Mouse (Mus musculus): ENCODE results near the gene Hspb9. TPM values are rescaled to one million over a fixed set of nuclear protein-coding genes. Genes with fewer than 3 reads are reported as not detected.

Hspb9 gene
- polyA plus RNA-seq, 1 experiment from 2014 or later: 0.52 TPM

GRCm38 (mm10) chr11:100745085-100745484 is 31.4 kb downstream of the Hspb9 start:
- ATAC-seq (ENCODE audit: low FRiP score): no peak
- no peak overlapping the region for H3K9ac ChIP-seq (ENCODE audit: low read length)
- no peak overlapping the region for H3K4me2 ChIP-seq
- no peaks in the 10 kb centered on the region for H3K36me3 ChIP-seq (ENCODE audit: control insufficient read depth, insufficient read depth, low read length)
- no peaks in the 10 kb centered on the region for H3K4me1 ChIP-seq (ENCODE audit: control insufficient read depth, insufficient read depth, low read length)
- H3K27me3 ChIP-seq (ENCODE audit: control insufficient read depth, insufficient read depth, low read length): no peaks in the 10 kb centered on the region
- no peak overlapping the region for H3K4me3 ChIP-seq (ENCODE audit: low read depth, low read length)
- no peaks in the 10 kb centered on the region for H3K9me3 ChIP-seq (ENCODE audit: control insufficient read depth, low read length)
- DNase-seq (ENCODE audit: low spot score, missing footprints): peak; percentile 90
- 17% methylated on average over 6 of the region's 6 CpGs for WGBS
- no peak overlapping the region for H3K27ac ChIP-seq (ENCODE audit: low read depth, low read length)

GRCm38 (mm10) chr11:100746546-100746945 is 32.9 kb downstream of the Hspb9 start:
- no peaks in the 10 kb centered on the region for H3K36me3 ChIP-seq (ENCODE audit: control insufficient read depth, insufficient read depth, low read length)
- H3K27me3 ChIP-seq (ENCODE audit: control insufficient read depth, insufficient read depth, low read length): no peaks in the 10 kb centered on the region
- 84% methylated on average over 10 of the region's 10 CpGs for WGBS
- H3K9ac ChIP-seq (ENCODE audit: low read length): no peak overlapping the region
- DNase-seq (ENCODE audit: low spot score, missing footprints): no peak
- no peak for ATAC-seq (ENCODE audit: low FRiP score)
- no peak overlapping the region for H3K4me2 ChIP-seq
- no peaks in the 10 kb centered on the region for H3K9me3 ChIP-seq (ENCODE audit: control insufficient read depth, low read length)
- no peak overlapping the region for H3K4me3 ChIP-seq (ENCODE audit: low read depth, low read length)
- no peak overlapping the region for H3K27ac ChIP-seq (ENCODE audit: low read depth, low read length)
- H3K4me1 ChIP-seq (ENCODE audit: control insufficient read depth, insufficient read depth, low read length): no peaks in the 10 kb centered on the region

- H3K4me1 ChIP-seq (ENCODE audit: control insufficient read depth, insufficient read depth, low read length): no peaks in the 10 kb centered on the region
- no peak for DNase-seq (ENCODE audit: low spot score, missing footprints)
- no peak for ATAC-seq (ENCODE audit: low FRiP score)
- H3K27ac ChIP-seq (ENCODE audit: low read depth, low read length): no peak overlapping the region
- no peak overlapping the region for H3K4me2 ChIP-seq
- H3K4me3 ChIP-seq (ENCODE audit: low read depth, low read length): no peak overlapping the region
- no peak overlapping the region for H3K9ac ChIP-seq (ENCODE audit: low read length)
- H3K36me3 ChIP-seq (ENCODE audit: control insufficient read depth, insufficient read depth, low read length): no peaks in the 10 kb centered on the region
- H3K9me3 ChIP-seq (ENCODE audit: control insufficient read depth, low read length): no peaks in the 10 kb centered on the region
- 71% methylated on average over 5 of the region's 5 CpGs for whole genome bisulfite sequencing
- no peaks in the 10 kb centered on the region for H3K27me3 ChIP-seq (ENCODE audit: control insufficient read depth, insufficient read depth, low read length)
Observed at GRCm38 (mm10) chr11:100747114-100747513, 33.5 kb downstream of the Hspb9 start.

GRCm38 (mm10) chr11:100748620-100749019 is 35.0 kb downstream of the Hspb9 start:
- Histone ChIP-seq H3K4me1 (ENCODE audit: control insufficient read depth, insufficient read depth, low read length) (no peaks in the 10 kb centered on the region), H3K27ac (ENCODE audit: low read depth, low read length) (no peak overlapping the region), H3K36me3 (ENCODE audit: control insufficient read depth, insufficient read depth, low read length) (no peaks in the 10 kb centered on the region), H3K27me3 (ENCODE audit: control insufficient read depth, insufficient read depth, low read length) (no peaks in the 10 kb centered on the region), H3K4me2 (no peak overlapping the region), H3K9me3 (ENCODE audit: control insufficient read depth, low read length) (no peaks in the 10 kb centered on the region), H3K9ac (ENCODE audit: low read length) (no peak overlapping the region), H3K4me3 (ENCODE audit: low read depth, low read length) (no peak overlapping the region)
- no peak for ATAC-seq (ENCODE audit: low FRiP score)
- no peak for DNase-seq (ENCODE audit: low spot score, missing footprints)
- WGBS: 79% methylated on average over 4 of the region's 4 CpGs

GRCm38 (mm10) chr11:100749469-100749868 is 35.8 kb downstream of the Hspb9 start:
- 48% methylated on average over 25 of the region's 25 CpGs for WGBS
- H3K4me3 ChIP-seq (ENCODE audit: low read depth, low read length): no peak overlapping the region
- H3K27me3 ChIP-seq (ENCODE audit: control insufficient read depth, insufficient read depth, low read length): no peaks in the 10 kb centered on the region
- H3K27ac ChIP-seq (ENCODE audit: low read depth, low read length): no peak overlapping the region
- H3K9ac ChIP-seq (ENCODE audit: low read length): no peak overlapping the region
- DNase-seq (ENCODE audit: low spot score, missing footprints): no peak
- H3K9me3 ChIP-seq (ENCODE audit: control insufficient read depth, low read length): no peaks in the 10 kb centered on the region
- H3K4me1 ChIP-seq (ENCODE audit: control insufficient read depth, insufficient read depth, low read length): no peaks in the 10 kb centered on the region
- no peaks in the 10 kb centered on the region for H3K36me3 ChIP-seq (ENCODE audit: control insufficient read depth, insufficient read depth, low read length)
- H3K4me2 ChIP-seq: no peak overlapping the region
- ATAC-seq (ENCODE audit: low FRiP score): no peak

- H3K27ac ChIP-seq (ENCODE audit: low read depth, low read length): no peak overlapping the region
- 91% methylated on average over 16 of the region's 16 CpGs for WGBS
- no peak for DNase-seq (ENCODE audit: low spot score, missing footprints)
- no peak overlapping the region for H3K4me2 ChIP-seq
- no peaks in the 10 kb centered on the region for H3K4me1 ChIP-seq (ENCODE audit: control insufficient read depth, insufficient read depth, low read length)
- ATAC-seq (ENCODE audit: low FRiP score): no peak
- no peaks in the 10 kb centered on the region for H3K9me3 ChIP-seq (ENCODE audit: control insufficient read depth, low read length)
- no peak overlapping the region for H3K9ac ChIP-seq (ENCODE audit: low read length)
- no peaks in the 10 kb centered on the region for H3K36me3 ChIP-seq (ENCODE audit: control insufficient read depth, insufficient read depth, low read length)
- no peaks in the 10 kb centered on the region for H3K27me3 ChIP-seq (ENCODE audit: control insufficient read depth, insufficient read depth, low read length)
- H3K4me3 ChIP-seq (ENCODE audit: low read depth, low read length): no peak overlapping the region
Observed at GRCm38 (mm10) chr11:100750127-100750526, 36.5 kb downstream of the Hspb9 start.

- Histone ChIP-seq H3K9me3 (ENCODE audit: control insufficient read depth, low read length) (no peaks in the 10 kb centered on the region), H3K9ac (ENCODE audit: low read length) (no peak overlapping the region), H3K4me2 (no peak overlapping the region), H3K4me1 (ENCODE audit: control insufficient read depth, insufficient read depth, low read length) (no peaks in the 10 kb centered on the region), H3K4me3 (ENCODE audit: low read depth, low read length) (no peak overlapping the region), H3K36me3 (ENCODE audit: control insufficient read depth, insufficient read depth, low read length) (no peaks in the 10 kb centered on the region), H3K27me3 (ENCODE audit: control insufficient read depth, insufficient read depth, low read length) (no peaks in the 10 kb centered on the region), H3K27ac (ENCODE audit: low read depth, low read length) (no peak overlapping the region)
- WGBS: 49% methylated on average over 10 of the region's 10 CpGs
- ATAC-seq (ENCODE audit: low FRiP score) (no peak), DNase-seq (ENCODE audit: low spot score, missing footprints) (no peak)
Observed at GRCm38 (mm10) chr11:100752294-100752693, 38.6 kb downstream of the Hspb9 start.

GRCm38 (mm10) chr11:100754021-100754692 is 40.5 kb downstream of the Hspb9 start:
- H3K4me3 ChIP-seq (ENCODE audit: low read depth, low read length): no peak overlapping the region
- DNase-seq (ENCODE audit: low spot score, missing footprints): no peak
- 80% methylated on average over 12 of the region's 12 CpGs for WGBS
- peaks cover 3% of the 10 kb centered on the region for H3K27me3 ChIP-seq (ENCODE audit: control insufficient read depth, insufficient read depth, low read length)
- H3K4me1 ChIP-seq (ENCODE audit: control insufficient read depth, insufficient read depth, low read length): peaks cover 5% of the 10 kb centered on the region; the same call in 1 of the 2 replicates
- H3K9me3 ChIP-seq (ENCODE audit: control insufficient read depth, low read length): no peaks in the 10 kb centered on the region
- no peaks in the 10 kb centered on the region for H3K36me3 ChIP-seq (ENCODE audit: control insufficient read depth, insufficient read depth, low read length)
- no peak overlapping the region for H3K4me2 ChIP-seq
- ATAC-seq (ENCODE audit: low FRiP score): no peak
- H3K9ac ChIP-seq (ENCODE audit: low read length): no peak overlapping the region
- no peak overlapping the region for H3K27ac ChIP-seq (ENCODE audit: low read depth, low read length)

- no peaks in the 10 kb centered on the region for H3K36me3 ChIP-seq (ENCODE audit: control insufficient read depth, insufficient read depth, low read length)
Observed at GRCm38 (mm10) chr11:100754693-100755057, 41.0 kb downstream of the Hspb9 start.

More at GRCm38 (mm10) chr11:100754693-100755057, 41.0 kb downstream of the Hspb9 start:
- ATAC-seq (ENCODE audit: low FRiP score) (no peak), DNase-seq (ENCODE audit: low spot score, missing footprints) (no peak)
- Histone ChIP-seq H3K4me1 (ENCODE audit: control insufficient read depth, insufficient read depth, low read length) (peaks cover 10% of the 10 kb centered on the region), H3K27ac (ENCODE audit: low read depth, low read length) (no peak overlapping the region), H3K4me3 (ENCODE audit: low read depth, low read length) (no peak overlapping the region), H3K9me3 (ENCODE audit: control insufficient read depth, low read length) (no peaks in the 10 kb centered on the region), H3K9ac (ENCODE audit: low read length) (no peak overlapping the region), H3K27me3 (ENCODE audit: control insufficient read depth, insufficient read depth, low read length) (peaks cover 8% of the 10 kb centered on the region), H3K4me2 (no peak overlapping the region)
- 90% methylated on average over 3 of the region's 3 CpGs for WGBS

Measured in midbrain, embryonic 11.5 days (tissue).